Mouse (Mus musculus): ENCODE data around the gene Snx17. TPM values are rescaled to one million over a fixed set of nuclear protein-coding genes. Genes with fewer than 3 reads are reported as not detected.

Gene Snx17
- polyA plus RNA-seq (2014; fragmentation: Nextera tagmentation; extraction: Ambion mirVana): 133 and 146 TPM in 2 replicates

- peaks cover 12% of the 10 kb centered on the region for H3K36me3 ChIP-seq (ENCODE audit: control insufficient read depth, insufficient read depth, low read length)
- H3K27me3 ChIP-seq (ENCODE audit: control insufficient read depth, insufficient read depth, low read length): no peaks in the 10 kb centered on the region
- peak; percentile 97 for ATAC-seq (ENCODE audit: low FRiP score)
- WGBS: under 1% methylated on average over 48 of the region's 48 CpGs
- peak within 1 kb of the TSS; percentile 86 for H3K4me2 ChIP-seq (replicated peaks; ENCODE audit: low read depth, low read length)
- peak within 1 kb of the TSS; percentile 95 for H3K9ac ChIP-seq (ENCODE audit: low read depth, low read length)
- peak; percentile 98 for DNase-seq (ENCODE audit: low spot score)
- H3K4me1 ChIP-seq (replicated peaks; ENCODE audit: control insufficient read depth, insufficient read depth, low read length): peaks cover 7% of the 10 kb centered on the region
- H3K9me3 ChIP-seq (ENCODE audit: control insufficient read depth, low read length): no peaks in the 10 kb centered on the region
- peak within 1 kb of the TSS; percentile 82 for H3K27ac ChIP-seq (ENCODE audit: low read depth, low read length)
- peak within 1 kb of the TSS; percentile 93 for H3K4me3 ChIP-seq (ENCODE audit: low read depth, low read length)
These were observed at the start of gene Snx17, which contains the start of gene Eif2b4 for GRCm38 (mm10) chr5:31192939-31193630. Gene Snx17, plus strand, starts transcription at chr5:31193227. Gene Eif2b4, minus strand, starts transcription at chr5:31193430.

GRCm38 (mm10) chr5:31149781-31150180, 43.2 kb upstream of the Snx17 start:
- no peak for ATAC-seq (ENCODE audit: low FRiP score)
- no peaks in the 10 kb centered on the region for H3K9me3 ChIP-seq (ENCODE audit: control insufficient read depth, low read length)
- no peaks in the 10 kb centered on the region for H3K36me3 ChIP-seq (ENCODE audit: control insufficient read depth, insufficient read depth, low read length)
- no peak overlapping the region for H3K4me3 ChIP-seq (ENCODE audit: low read depth, low read length)
- H3K27ac ChIP-seq (ENCODE audit: low read depth, low read length): no peak overlapping the region
- no peak for DNase-seq (ENCODE audit: low spot score)
- H3K27me3 ChIP-seq (ENCODE audit: control insufficient read depth, insufficient read depth, low read length): no peaks in the 10 kb centered on the region
- H3K4me1 ChIP-seq (replicated peaks; ENCODE audit: control insufficient read depth, insufficient read depth, low read length): peaks cover 3% of the 10 kb centered on the region; the same call in 1 of the 2 replicates
- H3K4me2 ChIP-seq (replicated peaks; ENCODE audit: low read depth, low read length): no peak overlapping the region
- H3K9ac ChIP-seq (ENCODE audit: low read depth, low read length): no peak overlapping the region
- 94% methylated on average over 4 of the region's 4 CpGs for WGBS

- no peaks in the 10 kb centered on the region for H3K36me3 ChIP-seq (ENCODE audit: control insufficient read depth, insufficient read depth, low read length)
- WGBS: 85% methylated on average over 3 of the region's 3 CpGs
These were observed 41.3 kb upstream of the Snx17 start for GRCm38 (mm10) chr5:31151746-31152145.

GRCm38 (mm10) chr5:31153516-31154151, 39.4 kb upstream of the Snx17 start:
- H3K9me3 ChIP-seq (ENCODE audit: control insufficient read depth, low read length): no peaks in the 10 kb centered on the region
- H3K27ac ChIP-seq (ENCODE audit: low read depth, low read length): no peak overlapping the region
- H3K4me1 ChIP-seq (replicated peaks; ENCODE audit: control insufficient read depth, insufficient read depth, low read length): peaks cover 3% of the 10 kb centered on the region; the same call in 1 of the 2 replicates
- WGBS: 40% methylated on average over 6 of the region's 6 CpGs
- peak; percentile 37; the same call in 1 of the 2 replicates for ATAC-seq (ENCODE audit: low FRiP score)
- H3K4me2 ChIP-seq (replicated peaks; ENCODE audit: low read depth, low read length): peak overlapping the region; percentile 71
- H3K36me3 ChIP-seq (ENCODE audit: control insufficient read depth, insufficient read depth, low read length): peaks cover 5% of the 10 kb centered on the region; the same call in 1 of the 2 replicates
- H3K27me3 ChIP-seq (ENCODE audit: control insufficient read depth, insufficient read depth, low read length): no peaks in the 10 kb centered on the region
- H3K9ac ChIP-seq (ENCODE audit: low read depth, low read length): peak overlapping the region; percentile 79
- no peak for DNase-seq (ENCODE audit: low spot score)
- peak overlapping the region; percentile 54 for H3K4me3 ChIP-seq (ENCODE audit: low read depth, low read length)

More at GRCm38 (mm10) chr5:31151746-31152145, 41.3 kb upstream of the Snx17 start:
- H3K4me1 ChIP-seq (replicated peaks; ENCODE audit: control insufficient read depth, insufficient read depth, low read length): peaks cover 3% of the 10 kb centered on the region; the same call in 1 of the 2 replicates
- ATAC-seq (ENCODE audit: low FRiP score) (no peak), DNase-seq (ENCODE audit: low spot score) (no peak)
- no peak overlapping the region for H3K4me2 ChIP-seq (replicated peaks; ENCODE audit: low read depth, low read length)
- H3K4me3 ChIP-seq (ENCODE audit: low read depth, low read length): no peak overlapping the region
- H3K9me3 ChIP-seq (ENCODE audit: control insufficient read depth, low read length): no peaks in the 10 kb centered on the region
- H3K9ac ChIP-seq (ENCODE audit: low read depth, low read length): no peak overlapping the region
- H3K27me3 ChIP-seq (ENCODE audit: control insufficient read depth, insufficient read depth, low read length): no peaks in the 10 kb centered on the region
- H3K27ac ChIP-seq (ENCODE audit: low read depth, low read length): no peak overlapping the region

- Histone ChIP-seq H3K36me3 (ENCODE audit: control insufficient read depth, insufficient read depth, low read length) (peaks cover 5% of the 10 kb centered on the region; the same call in 1 of the 2 replicates), H3K27ac (ENCODE audit: low read depth, low read length) (no peak within 1 kb of the TSS)
- ATAC-seq (ENCODE audit: low FRiP score): peak; percentile 92
These were observed 38.9 kb upstream of the Snx17 start, which contains the start of gene Mpv17 for GRCm38 (mm10) chr5:31154152-31154553. Gene Mpv17, minus strand, starts transcription at chr5:31154251.

GRCm38 (mm10) chr5:31162462-31162861, 30.6 kb upstream of the Snx17 start:
- DNase-seq (ENCODE audit: low spot score) (no peak), ATAC-seq (ENCODE audit: low FRiP score) (no peak)
- Histone ChIP-seq H3K27ac (ENCODE audit: low read depth, low read length) (no peak overlapping the region), H3K4me3 (ENCODE audit: low read depth, low read length) (no peak overlapping the region), H3K27me3 (ENCODE audit: control insufficient read depth, insufficient read depth, low read length) (no peaks in the 10 kb centered on the region), H3K9me3 (ENCODE audit: control insufficient read depth, low read length) (no peaks in the 10 kb centered on the region), H3K9ac (ENCODE audit: low read depth, low read length) (no peak overlapping the region), H3K36me3 (ENCODE audit: control insufficient read depth, insufficient read depth, low read length) (peaks cover 19% of the 10 kb centered on the region; the same call in 1 of the 2 replicates), H3K4me2 (replicated peaks; ENCODE audit: low read depth, low read length) (no peak overlapping the region), H3K4me1 (replicated peaks; ENCODE audit: control insufficient read depth, insufficient read depth, low read length) (no peaks in the 10 kb centered on the region)

More at GRCm38 (mm10) chr5:31154152-31154553, 38.9 kb upstream of the Snx17 start, which contains the start of gene Mpv17:
- DNase-seq (ENCODE audit: low spot score): peak; percentile 83
- H3K27me3 ChIP-seq (ENCODE audit: control insufficient read depth, insufficient read depth, low read length): no peaks in the 10 kb centered on the region
- H3K4me1 ChIP-seq (replicated peaks; ENCODE audit: control insufficient read depth, insufficient read depth, low read length): peaks cover 3% of the 10 kb centered on the region; the same call in 1 of the 2 replicates
- H3K9me3 ChIP-seq (ENCODE audit: control insufficient read depth, low read length): no peaks in the 10 kb centered on the region
- peak within 1 kb of the TSS; percentile 79 for H3K9ac ChIP-seq (ENCODE audit: low read depth, low read length)
- H3K4me3 ChIP-seq (ENCODE audit: low read depth, low read length): peak within 1 kb of the TSS; percentile 54
- under 1% methylated on average over 19 of the region's 19 CpGs for WGBS
- peak within 1 kb of the TSS; percentile 71 for H3K4me2 ChIP-seq (replicated peaks; ENCODE audit: low read depth, low read length)

GRCm38 (mm10) chr5:31164878-31165277, 28.1 kb upstream of the Snx17 start:
- Histone ChIP-seq H3K9me3 (ENCODE audit: control insufficient read depth, low read length) (no peaks in the 10 kb centered on the region), H3K27me3 (ENCODE audit: control insufficient read depth, insufficient read depth, low read length) (no peaks in the 10 kb centered on the region), H3K4me3 (ENCODE audit: low read depth, low read length) (no peak overlapping the region), H3K4me2 (replicated peaks; ENCODE audit: low read depth, low read length) (no peak overlapping the region), H3K27ac (ENCODE audit: low read depth, low read length) (no peak overlapping the region), H3K4me1 (replicated peaks; ENCODE audit: control insufficient read depth, insufficient read depth, low read length) (no peaks in the 10 kb centered on the region), H3K9ac (ENCODE audit: low read depth, low read length) (no peak overlapping the region), H3K36me3 (ENCODE audit: control insufficient read depth, insufficient read depth, low read length) (peaks cover 18% of the 10 kb centered on the region)
- 93% methylated on average over 1 of the region's 1 CpGs for WGBS
- ATAC-seq (ENCODE audit: low FRiP score) (no peak), DNase-seq (ENCODE audit: low spot score) (no peak)

- H3K4me3 ChIP-seq (ENCODE audit: low read depth, low read length): no peak overlapping the region
- no peaks in the 10 kb centered on the region for H3K4me1 ChIP-seq (replicated peaks; ENCODE audit: control insufficient read depth, insufficient read depth, low read length)
- no peaks in the 10 kb centered on the region for H3K27me3 ChIP-seq (ENCODE audit: control insufficient read depth, insufficient read depth, low read length)
- peaks cover 24% of the 10 kb centered on the region for H3K36me3 ChIP-seq (ENCODE audit: control insufficient read depth, insufficient read depth, low read length)
- H3K4me2 ChIP-seq (replicated peaks; ENCODE audit: low read depth, low read length): no peak overlapping the region
- H3K27ac ChIP-seq (ENCODE audit: low read depth, low read length): no peak overlapping the region
- DNase-seq (ENCODE audit: low spot score) (no peak), ATAC-seq (ENCODE audit: low FRiP score) (no peak)
- no peaks in the 10 kb centered on the region for H3K9me3 ChIP-seq (ENCODE audit: control insufficient read depth, low read length)
- WGBS: 90% methylated on average over 4 of the region's 4 CpGs
- no peak overlapping the region for H3K9ac ChIP-seq (ENCODE audit: low read depth, low read length)
These were observed 24.4 kb upstream of the Snx17 start for GRCm38 (mm10) chr5:31168630-31169029.
